Comparison of ENCODE assay signal across 30 mouse cellular contexts in genomic region chr16:37506751-37507150, GRCm38 (mm10). TPM values are rescaled to one million over a fixed set of nuclear protein-coding genes. Genes with fewer than 3 reads are reported as not detected.
DNase-seq lines count a peak whose midpoint lies in the region; ATAC-seq and TF ChIP-seq lines count a peak whose summit lies in the region.
"Had no signal": no experiment of that assay in that cellular context is flagged by ENCODE, and none has a peak within 500 bp of the region (broad histone marks: within the 10 kb centered on the region; RNA-seq: fewer than 3 reads in every experiment).

No protein-coding gene starts in this region.

- no peak for TF ChIP-seq CTCF in midbrain, postnatal 0 days (IDR thresholded peaks at IDR 0.05)

- DNase-seq in forebrain, embryonic 14.5 days (ENCODE audit: low spot score): no peak
- no peak for DNase-seq in heart, adult 18-20 months
- no peak for DNase-seq in midbrain, postnatal 0 days (ENCODE audit: low spot score)
- DNase-seq in right cerebral cortex, adult 18-20 months: peak; percentile 46
- no peak for DNase-seq in right cerebral cortex, postnatal 14 days
- DNase-seq: adrenal gland, adult 2 months; adrenal gland, postnatal 36 days; cerebellum, adult 8-10 months; cerebellum, postnatal 25 days; gastrocnemius, postnatal 25 days; kidney, adult 8-10 months; kidney, postnatal 4 days; layer of hippocampus, adult 9-11 months; left cerebral cortex, postnatal 4 days; liver, postnatal 0 days; lung, postnatal 36 days; thymus, adult 2 months; thymus, postnatal 36 days had no signal

- H3K4me1 ChIP-seq in forebrain, embryonic 12.5 days: peaks cover 11% of the 10 kb centered on the region; the same call in 1 of the 2 replicates
- H3K4me1 ChIP-seq in forebrain, embryonic 14.5 days (ENCODE audit: control insufficient read depth, insufficient read depth, low read length): 0 out of 2 replicates have a peak, but pooled peaks cover 3% of the 10 kb centered on the region
- H3K4me1 ChIP-seq in heart, embryonic 12.5 days (replicated peaks): peaks cover 11% of the 10 kb centered on the region; the same call in 1 of the 2 replicates
- no peaks in the 10 kb centered on the region for H3K4me1 ChIP-seq in midbrain, embryonic 12.5 days
- peaks cover 4% of the 10 kb centered on the region; the same call in 1 of the 2 replicates for H3K4me1 ChIP-seq in midbrain, postnatal 0 days (ENCODE audit: insufficient read depth, low read length)
- H3K4me1 ChIP-seq: embryonic facial prominence, embryonic 10.5 days; embryonic facial prominence, embryonic 15.5 days; liver, embryonic 12.5 days; neural tube, embryonic 15.5 days had no signal

- no peak overlapping the region for H3K4me2 ChIP-seq in forebrain, embryonic 12.5 days
- H3K4me2 ChIP-seq in forebrain, embryonic 14.5 days (ENCODE audit: low read length): no peak overlapping the region
- H3K4me2 ChIP-seq in heart, embryonic 12.5 days: no peak overlapping the region
- no peak overlapping the region for H3K4me2 ChIP-seq in midbrain, embryonic 12.5 days (replicated peaks)
- H3K4me2 ChIP-seq in midbrain, postnatal 0 days (ENCODE audit: low read depth, low read length, poor library complexity, severe bottlenecking): no peak overlapping the region
- H3K4me2 ChIP-seq: embryonic facial prominence, embryonic 15.5 days; forebrain, embryonic 15.5 days; liver, embryonic 12.5 days; neural tube, embryonic 15.5 days had no signal

- 89% methylated on average over 9 of the region's 9 CpGs for WGBS in forebrain, embryonic 12.5 days
- 83% methylated on average over 9 of the region's 9 CpGs for WGBS in forebrain, embryonic 14.5 days
- 60% methylated on average over 9 of the region's 9 CpGs for WGBS in heart, embryonic 12.5 days
- 91% methylated on average over 9 of the region's 9 CpGs for WGBS in midbrain, embryonic 12.5 days
- WGBS in midbrain, postnatal 0 days: 70% methylated on average over 9 of the region's 9 CpGs

- H3K4me3 ChIP-seq in forebrain, embryonic 12.5 days (replicated peaks): no peak overlapping the region
- H3K4me3 ChIP-seq in forebrain, embryonic 14.5 days (ENCODE audit: low read depth, low read length): no peak overlapping the region
- no peak overlapping the region for H3K4me3 ChIP-seq in heart, embryonic 12.5 days
- H3K4me3 ChIP-seq in midbrain, embryonic 12.5 days: no peak overlapping the region
- no peak overlapping the region for H3K4me3 ChIP-seq in midbrain, postnatal 0 days (ENCODE audit: low read depth, low read length)
- H3K4me3 ChIP-seq: embryonic facial prominence, embryonic 10.5 days; embryonic facial prominence, embryonic 15.5 days; forebrain, embryonic 15.5 days; liver, embryonic 12.5 days; neural tube, embryonic 15.5 days had no signal

- H3K9ac ChIP-seq in forebrain, embryonic 12.5 days: no peak overlapping the region
- no peak overlapping the region for H3K9ac ChIP-seq in forebrain, embryonic 14.5 days (ENCODE audit: low read length)
- peak overlapping the region; percentile 45; the same call in 1 of the 2 replicates for H3K9ac ChIP-seq in heart, embryonic 12.5 days
- no peak overlapping the region for H3K9ac ChIP-seq in midbrain, embryonic 12.5 days (replicated peaks)
- no peak overlapping the region for H3K9ac ChIP-seq in midbrain, postnatal 0 days (replicated peaks; ENCODE audit: low read length, poor library complexity, severe bottlenecking)
- H3K9ac ChIP-seq: embryonic facial prominence, embryonic 15.5 days; forebrain, embryonic 15.5 days; liver, embryonic 12.5 days; liver, postnatal 0 days; neural tube, embryonic 15.5 days had no signal

- peaks cover 18% of the 10 kb centered on the region for H3K36me3 ChIP-seq in forebrain, embryonic 12.5 days (replicated peaks)
- peaks cover 16% of the 10 kb centered on the region for H3K36me3 ChIP-seq in forebrain, embryonic 14.5 days (ENCODE audit: control insufficient read depth, insufficient read depth, low read length)
- peaks cover 20% of the 10 kb centered on the region for H3K36me3 ChIP-seq in heart, embryonic 12.5 days
- H3K36me3 ChIP-seq in midbrain, embryonic 12.5 days: peaks cover 16% of the 10 kb centered on the region
- peaks cover 9% of the 10 kb centered on the region for H3K36me3 ChIP-seq in midbrain, postnatal 0 days (ENCODE audit: insufficient read depth, low read length)

- 0 out of 2 replicates have a peak overlapping the region, but pooled peaks have one; percentile 25 for H3K27ac ChIP-seq in forebrain, embryonic 12.5 days
- no peak overlapping the region for H3K27ac ChIP-seq in forebrain, embryonic 14.5 days (ENCODE audit: low read depth, low read length)
- no peak overlapping the region for H3K27ac ChIP-seq in heart, embryonic 12.5 days (ENCODE audit: poor library complexity, severe bottlenecking)
- 0 out of 2 replicates have a peak overlapping the region, but pooled peaks have one; percentile 15 for H3K27ac ChIP-seq in midbrain, embryonic 12.5 days (replicated peaks)
- H3K27ac ChIP-seq in midbrain, postnatal 0 days (ENCODE audit: low read depth, low read length): no peak overlapping the region
- H3K27ac ChIP-seq: embryonic facial prominence, embryonic 10.5 days; embryonic facial prominence, embryonic 15.5 days; forebrain, embryonic 15.5 days; kidney, postnatal 0 days; liver, embryonic 12.5 days; neural tube, embryonic 15.5 days had no signal

- no peaks in the 10 kb centered on the region for H3K9me3 ChIP-seq in forebrain, embryonic 12.5 days
- H3K9me3 ChIP-seq in forebrain, embryonic 14.5 days (replicated peaks; ENCODE audit: control insufficient read depth, low read length): no peaks in the 10 kb centered on the region
- H3K9me3 ChIP-seq in heart, embryonic 12.5 days (replicated peaks): no peaks in the 10 kb centered on the region
- no peaks in the 10 kb centered on the region for H3K9me3 ChIP-seq in midbrain, embryonic 12.5 days
- no peaks in the 10 kb centered on the region for H3K9me3 ChIP-seq in midbrain, postnatal 0 days (ENCODE audit: low read length)
- H3K9me3 ChIP-seq: embryonic facial prominence, embryonic 10.5 days; embryonic facial prominence, embryonic 15.5 days; forebrain, embryonic 15.5 days; liver, embryonic 12.5 days; neural tube, embryonic 15.5 days had no signal

- no peak for ATAC-seq in forebrain, embryonic 12.5 days (ENCODE audit: low FRiP score)
- no peak for ATAC-seq in forebrain, embryonic 14.5 days
- no peak for ATAC-seq in heart, embryonic 12.5 days (ENCODE audit: insufficient number of reproducible peaks, low FRiP score)
- no peak for ATAC-seq in midbrain, embryonic 12.5 days (ENCODE audit: low FRiP score, low read depth)
- ATAC-seq in midbrain, postnatal 0 days (ENCODE audit: low FRiP score): no peak
- ATAC-seq: activated CD4-positive, CD25-positive, alpha-beta regulatory T cell, adult 4 months; intestine, embryonic 16.5 days; liver, embryonic 12.5 days; liver, postnatal 0 days had no signal

- no peaks in the 10 kb centered on the region for H3K27me3 ChIP-seq in forebrain, embryonic 12.5 days
- H3K27me3 ChIP-seq in forebrain, embryonic 14.5 days (replicated peaks; ENCODE audit: control insufficient read depth, insufficient read depth, low read length): no peaks in the 10 kb centered on the region
- no peaks in the 10 kb centered on the region for H3K27me3 ChIP-seq in heart, embryonic 12.5 days (replicated peaks)
- no peaks in the 10 kb centered on the region for H3K27me3 ChIP-seq in midbrain, embryonic 12.5 days
- no peaks in the 10 kb centered on the region for H3K27me3 ChIP-seq in midbrain, postnatal 0 days (ENCODE audit: insufficient read depth, low read length)
- H3K27me3 ChIP-seq: CH12.LX; embryonic facial prominence, embryonic 15.5 days; forebrain, embryonic 15.5 days; liver, embryonic 12.5 days; neural tube, embryonic 15.5 days had no signal

RNA-seq across cellular contexts. Expression of gene Gtf2e1, which starts 32.8 kb away (rescaled TPM):
- 49.3 and 52.6 TPM in 2 replicates for polyA plus RNA-seq in forebrain, embryonic 12.5 days (2016; fragmentation: Nextera tagmentation; extraction: Ambion mirVana)
- 42.3 and 43.9 TPM in 2 replicates for polyA plus RNA-seq in forebrain, embryonic 14.5 days (2014; fragmentation: Nextera tagmentation; extraction: Ambion mirVana)
- 25.9 and 28.5 TPM in 2 replicates for polyA plus RNA-seq in heart, embryonic 12.5 days (2016; fragmentation: Nextera tagmentation; extraction: Ambion mirVana)
- total RNA-seq in heart, adult 18-20 months (2021): 1 to 10 TPM; 6.7 to 7.2 TPM
- 46.7 and 53.7 TPM in 2 replicates for polyA plus RNA-seq in midbrain, embryonic 12.5 days (2016; fragmentation: Nextera tagmentation; extraction: Ambion mirVana)
- 23.2 and 24.1 TPM in 2 replicates for total RNA-seq in midbrain, postnatal 0 days (2014; rRNA removed)
- polyA plus RNA-seq in midbrain, postnatal 0 days (2015; fragmentation: Nextera tagmentation; extraction: Ambion mirVana): 20.3 and 20.7 TPM in 2 replicates

RNA-seq across cellular contexts. Expression of gene Rabl3, which starts 32.9 kb away (rescaled TPM):
- 34.5 and 35.1 TPM in 2 replicates for polyA plus RNA-seq in forebrain, embryonic 12.5 days (2016; fragmentation: Nextera tagmentation; extraction: Ambion mirVana)
- 22.6 and 22.8 TPM in 2 replicates for polyA plus RNA-seq in forebrain, embryonic 14.5 days (2014; fragmentation: Nextera tagmentation; extraction: Ambion mirVana)
- 33.8 and 34.5 TPM in 2 replicates for polyA plus RNA-seq in heart, embryonic 12.5 days (2016; fragmentation: Nextera tagmentation; extraction: Ambion mirVana)
- 1 to 10 TPM; 6.6 to 6.7 TPM for total RNA-seq in heart, adult 18-20 months (2021)
- polyA plus RNA-seq in midbrain, embryonic 12.5 days (2016; fragmentation: Nextera tagmentation; extraction: Ambion mirVana): 35.5 and 36.2 TPM in 2 replicates
- total RNA-seq in midbrain, postnatal 0 days (2014; rRNA removed): 5.9 and 9.0 TPM in 2 replicates
- 11.6 and 13.8 TPM in 2 replicates for polyA plus RNA-seq in midbrain, postnatal 0 days (2015; fragmentation: Nextera tagmentation; extraction: Ambion mirVana)

Comparison
In these comparisons a context has a peak if more than half of its experiments do, and no peak if none do; other contexts are left out.
1. H3K27ac ChIP-seq: peak in forebrain, embryonic 12.5 days (single experiment) and midbrain, embryonic 12.5 days (single experiment); none in forebrain, embryonic 14.5 days (single experiment), heart, embryonic 12.5 days (single experiment) and midbrain, postnatal 0 days (single experiment).